Mouse (Mus musculus) cortical plate, adult 2 months (tissue): ENCODE results near the gene Nfat5.

Experiments used
- CTCF ChIP-seq: fragments of 200-500 bp; IDR thresholded peaks from 2 replicates; pipeline ENCODE4 v1.5.1; 2011; ENCODE audit warnings: mild to moderate bottlenecking, control low read depth, low read length; ENCODE audit not compliant: insufficient read depth; ENCODE audit errors: extremely low read depth
- POLR2A ChIP-seq: fragments of 200-500 bp; IDR thresholded peaks from 2 replicates; pipeline ENCODE4 v1.6.1; 2011; ENCODE audit warnings: mild to moderate bottlenecking, low read length, control low read depth; ENCODE audit not compliant: insufficient read depth; ENCODE audit errors: extremely low read depth

DNA sequence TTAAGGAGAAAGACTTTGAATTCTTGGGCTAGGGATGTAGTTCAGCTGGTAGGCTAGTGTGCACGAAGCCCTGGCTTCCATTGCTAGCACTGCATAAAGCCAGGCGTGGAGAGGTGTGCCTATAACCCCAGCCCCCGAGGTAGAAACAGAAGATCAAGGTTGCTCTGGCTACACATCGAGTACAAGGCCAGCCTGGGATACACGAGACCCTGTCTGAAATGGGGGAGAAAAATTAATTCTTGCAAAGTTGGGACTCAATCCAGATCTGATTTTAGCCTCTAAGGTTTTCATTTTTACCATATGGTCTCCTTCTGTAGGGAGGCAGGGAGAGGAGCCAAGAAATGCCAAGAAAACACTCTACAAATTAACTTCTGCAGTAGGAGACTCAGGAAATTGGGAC is 36.0 kb upstream of the Nfat5 start:
- TF ChIP-seq POLR2A, result no peak
- no peak for TF ChIP-seq CTCF
